Mouse (Mus musculus): ENCODE measurements at regions not wholly inside any gene's neighbourhood (a gene's known extent, or its start where the extent isn't known, plus 50 kb on each side); places are given as distances from the start of the nearest gene placed in this dataset.
"Not testable (repeated sequence)": the region's sequence is repeated elsewhere in the genome, so short reads cannot be mapped to it uniquely, and the experiment has no call there.

DNA sequence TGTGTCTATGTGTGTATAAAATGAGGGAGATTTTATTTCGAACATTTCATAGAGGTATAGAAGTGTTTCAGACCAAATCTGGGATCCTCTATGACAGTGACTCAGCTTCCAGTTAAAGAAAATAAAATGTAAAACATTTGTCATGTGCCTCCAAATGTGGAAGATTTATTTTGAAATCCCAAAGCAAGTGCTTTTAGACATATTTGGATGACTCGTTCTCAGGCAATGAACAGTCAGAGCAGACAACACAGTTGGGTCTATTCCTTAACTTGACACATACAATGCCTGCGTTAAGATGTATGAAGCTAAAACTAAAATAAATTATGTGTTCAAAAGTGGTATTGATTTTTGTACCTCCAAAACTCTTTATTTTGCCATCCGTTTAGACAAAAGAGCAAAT, 830.4 kb upstream of the Grm7 start:
- DNase-seq (ENCODE audit: low spot score), result no peak

GRCm38 (mm10) chr6:109848313-109848712, 797.1 kb upstream of the Grm7 start:
- no peak for DNase-seq (ENCODE audit: low spot score)

GRCm38 (mm10) chr6:109855806-109856205, 789.6 kb upstream of the Grm7 start:
- peak; percentile 8 for DNase-seq (ENCODE audit: low spot score)

- DNase-seq (ENCODE audit: low spot score), result no peak
Observed at GRCm38 (mm10) chr6:109863411-109863810, 782.0 kb upstream of the Grm7 start.

GRCm38 (mm10) chr6:109874187-109874586, 771.2 kb upstream of the Grm7 start:
- DNase-seq (ENCODE audit: low spot score), result no peak

DNA sequence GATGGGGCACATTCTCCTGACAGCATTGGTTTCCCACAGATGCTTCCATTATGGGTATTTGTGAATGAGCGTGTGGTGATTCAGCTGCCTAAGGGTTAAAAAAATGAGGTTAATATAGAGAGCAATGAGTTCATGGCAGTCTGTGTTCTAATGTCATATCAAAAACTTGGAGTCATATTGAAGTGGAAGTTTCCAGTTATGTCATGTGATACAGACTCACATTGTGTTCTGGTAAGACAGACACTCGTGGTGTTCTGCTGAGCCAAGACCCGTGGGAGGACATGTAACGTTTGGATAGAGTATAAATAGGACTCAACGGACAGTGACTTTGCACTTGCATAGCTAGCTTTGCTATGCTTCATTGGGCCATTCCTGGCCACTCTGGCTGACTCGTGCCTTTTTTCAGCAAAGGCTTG, 770.7 kb upstream of the Grm7 start:
- no peak for DNase-seq (ENCODE audit: low spot score)

- not testable (repeated sequence) for DNase-seq (ENCODE audit: low spot score)
Observed at GRCm38 (mm10) chr6:109875548-109875947, 769.8 kb upstream of the Grm7 start.

DNA sequence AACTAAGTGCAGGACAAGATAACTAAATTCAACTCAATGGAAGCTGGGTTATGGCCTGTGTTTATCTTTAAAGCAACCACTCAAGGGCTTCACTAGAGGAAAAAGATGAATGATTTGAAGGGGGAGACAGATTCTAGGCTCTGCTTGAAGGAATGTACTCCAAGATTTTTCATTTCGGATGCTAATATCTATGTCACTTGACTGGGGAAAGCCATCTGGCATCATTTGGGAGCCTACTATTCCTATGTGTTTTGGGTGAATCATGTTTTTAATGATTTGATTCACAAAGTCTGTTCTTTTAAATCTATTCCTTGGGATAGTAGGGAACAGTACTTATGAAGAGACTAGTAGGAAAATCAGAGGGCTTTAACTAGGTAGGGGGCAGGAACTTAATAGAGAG, 766.2 kb upstream of the Grm7 start:
- no peak for DNase-seq (ENCODE audit: low spot score)

GRCm38 (mm10) chr6:109923780-109924179, 721.6 kb upstream of the Grm7 start:
- DNase-seq (ENCODE audit: low spot score), result no peak

GRCm38 (mm10) chr6:109948491-109948890, 696.9 kb upstream of the Grm7 start:
- DNase-seq (ENCODE audit: low spot score), result no peak

- no peak for DNase-seq (ENCODE audit: low spot score)
Observed at GRCm38 (mm10) chr6:109948928-109949327, 696.5 kb upstream of the Grm7 start.

GRCm38 (mm10) chr6:109957901-109958300, 687.5 kb upstream of the Grm7 start:
- not testable (repeated sequence) for DNase-seq (ENCODE audit: low spot score)
